Mouse (Mus musculus): ENCODE data around the gene Tspan7.

The Tspan7 gene

DNA sequence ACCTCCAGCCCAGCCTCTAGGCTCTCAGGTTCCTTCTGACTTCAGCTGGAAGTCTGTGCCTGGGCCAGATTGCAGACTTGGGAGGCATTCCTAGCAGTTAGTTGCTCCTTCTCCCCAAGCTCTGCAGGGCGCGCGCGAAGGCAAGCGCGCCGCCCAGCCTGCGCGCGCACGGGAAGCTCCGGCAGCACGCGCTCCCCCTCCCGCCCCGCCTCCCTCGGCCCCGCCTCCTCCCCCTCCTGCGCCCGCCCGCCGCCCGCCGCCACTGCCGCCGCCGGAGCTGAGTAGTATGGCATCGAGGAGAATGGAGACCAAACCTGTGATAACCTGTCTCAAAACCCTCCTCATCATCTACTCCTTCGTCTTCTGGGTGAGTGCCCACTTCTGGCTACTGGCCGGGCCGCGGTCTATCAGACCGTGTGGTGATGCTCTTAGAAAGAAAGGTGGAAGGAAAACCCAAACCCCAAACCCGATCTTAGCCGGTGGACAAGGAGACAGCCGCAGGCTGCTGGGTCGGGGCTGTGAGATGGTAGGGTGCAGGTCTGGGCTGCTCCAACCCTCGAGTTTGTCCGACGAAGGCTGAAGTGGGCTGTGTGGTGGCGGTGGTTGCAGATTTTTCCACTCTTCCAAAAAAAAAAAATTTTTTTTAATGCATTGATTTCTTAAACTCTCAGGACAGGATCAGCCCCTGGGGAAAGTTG, at the start of gene Tspan7:
Gene Tspan7, plus strand, starts transcription at position 287 of the 698 bp plus-strand sequence.
- no peak for DNase-seq (ENCODE audit: low read depth in 1 of 2, low spot score in 2 of 2)

DNA sequence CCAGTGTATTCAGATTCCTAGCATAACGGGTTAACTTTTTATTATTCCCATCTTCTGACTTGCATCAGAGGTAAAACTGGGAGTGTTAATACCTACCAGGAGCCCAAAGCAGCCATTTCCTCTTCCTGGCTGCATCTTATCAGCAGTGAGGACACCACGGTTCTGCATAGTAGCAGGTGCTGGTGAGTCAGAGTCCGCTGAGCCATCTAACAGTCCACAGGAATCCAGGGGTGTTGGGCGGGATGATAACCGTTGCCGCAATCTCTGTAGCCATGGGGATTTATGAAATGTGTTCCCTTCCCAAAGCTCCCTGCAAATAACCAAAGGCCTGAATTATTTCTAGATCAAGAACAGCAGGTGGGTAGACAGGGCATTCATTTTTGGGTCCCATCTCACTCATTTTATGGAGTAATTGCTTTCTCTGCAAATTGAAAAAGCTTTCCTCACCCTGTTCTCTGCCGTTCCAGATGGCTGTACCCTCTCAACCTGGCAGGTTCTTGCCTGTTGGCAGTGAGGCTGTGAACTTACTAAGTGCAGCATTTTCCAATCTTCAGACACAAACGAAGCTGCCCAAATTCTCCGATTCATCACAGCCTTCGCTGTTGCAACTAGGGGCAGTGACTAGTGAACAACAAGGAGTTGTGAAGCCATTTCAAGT, 35.5 kb upstream of the Tspan7 start:
- DNase-seq (ENCODE audit: low read depth in 1 of 2, low spot score in 2 of 2), result no peak

DNA sequence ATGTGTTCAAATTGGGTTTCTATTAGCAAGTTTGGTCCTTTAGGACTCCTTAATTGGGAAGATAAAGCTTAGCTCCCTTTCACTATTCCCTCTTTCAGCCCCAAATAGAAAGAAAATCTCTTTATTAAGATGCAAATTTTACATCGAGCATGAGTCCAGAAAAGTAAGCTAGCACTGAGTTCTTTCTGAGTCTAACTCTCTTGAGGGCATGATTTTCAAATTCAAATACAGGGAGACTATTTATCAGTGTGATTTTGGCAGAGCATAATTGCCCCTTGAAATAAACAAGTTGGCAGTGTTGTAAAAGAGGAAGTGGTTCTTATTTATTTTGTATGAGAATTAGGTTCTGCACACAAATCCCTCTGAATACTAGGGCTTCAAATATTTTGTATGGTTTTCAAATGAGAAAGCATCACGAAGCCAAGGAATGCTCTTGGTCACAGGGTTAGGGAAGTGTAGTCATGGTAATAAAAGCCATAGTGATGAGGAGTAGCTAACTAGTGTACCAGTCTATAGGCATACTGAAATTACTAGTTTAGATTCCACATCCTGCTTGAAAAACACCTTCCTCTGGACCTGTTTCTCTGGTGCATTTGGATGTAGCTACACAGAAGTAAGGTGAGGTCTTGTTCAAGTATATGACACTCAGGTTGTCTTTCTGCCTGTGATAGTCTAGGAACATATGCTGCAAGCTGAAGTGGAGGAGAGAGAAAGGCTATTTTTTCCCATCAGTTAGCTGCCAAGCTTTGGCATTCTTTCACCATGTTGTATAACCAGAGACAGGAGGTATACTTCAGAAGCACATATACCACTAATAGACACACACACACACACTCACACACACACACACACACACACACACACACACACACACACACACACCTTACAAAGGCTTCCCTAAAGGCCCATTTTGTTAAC, 34.6 kb upstream of the Tspan7 start:
- DNase-seq (ENCODE audit: low read depth in 1 of 2, low spot score in 2 of 2), result no peak

DNA sequence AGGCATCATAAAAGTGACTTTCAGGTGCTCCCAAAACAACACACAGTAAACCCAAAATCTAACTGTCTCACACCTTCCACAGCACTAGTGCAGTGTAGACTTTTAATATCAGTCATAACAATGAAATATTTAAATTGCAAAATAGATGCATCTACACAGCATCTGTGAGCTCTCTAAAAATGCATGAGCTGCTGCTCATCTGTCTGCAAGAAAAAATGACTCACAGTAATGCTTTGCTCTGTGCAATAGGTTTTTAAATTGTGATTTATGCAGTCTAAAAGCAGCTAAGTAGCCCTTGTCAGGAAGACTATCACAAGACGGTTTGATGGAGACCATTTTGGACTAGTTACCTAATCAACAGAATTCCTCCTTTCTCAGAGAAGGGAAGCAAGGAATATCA, 31.2 kb upstream of the Tspan7 start:
- DNase-seq (ENCODE audit: low read depth in 1 of 2, low spot score in 2 of 2), result no peak

DNA sequence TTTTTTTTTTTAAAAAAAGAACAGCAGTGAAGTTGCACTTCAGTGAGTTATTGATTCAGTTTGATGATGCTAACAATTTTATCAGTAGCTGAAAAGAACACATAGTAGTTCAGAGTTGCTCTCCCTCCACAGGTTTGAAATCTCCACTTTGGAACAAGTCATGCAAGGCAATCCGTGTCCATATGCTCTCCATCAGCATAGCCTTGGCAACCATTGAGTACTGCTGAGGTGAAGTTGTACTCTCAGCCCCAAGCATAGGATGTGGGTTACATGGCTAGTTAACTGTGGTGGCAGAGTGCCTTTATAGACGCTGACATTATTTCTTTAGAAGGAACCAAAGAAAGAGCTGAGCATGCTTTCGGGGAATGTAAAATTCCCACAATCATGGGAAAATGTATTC, 27.7 kb upstream of the Tspan7 start:
- DNase-seq (ENCODE audit: low read depth in 1 of 2, low spot score in 2 of 2), result no peak

DNA sequence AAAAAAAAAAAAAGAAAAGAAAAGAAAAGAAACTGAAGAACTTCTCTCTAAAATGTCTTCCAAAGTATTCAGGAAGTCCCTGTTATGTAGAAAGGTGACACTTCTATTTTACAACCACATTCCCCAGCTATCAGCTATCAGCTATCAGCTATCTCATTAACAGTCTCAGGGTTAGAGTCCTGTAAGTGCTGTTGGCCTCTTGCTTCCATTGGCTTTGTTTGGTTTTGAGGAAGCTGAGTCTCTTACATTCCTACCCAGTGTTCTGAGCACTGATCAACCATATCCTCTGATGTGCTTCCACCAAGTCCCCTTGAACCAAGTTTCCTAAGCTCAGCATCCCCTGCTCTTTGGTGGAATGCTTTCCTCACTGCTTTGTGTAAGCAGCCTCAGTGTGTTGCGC, 7.9 kb upstream of the Tspan7 start:
- no peak for DNase-seq (ENCODE audit: low read depth in 1 of 2, low spot score in 2 of 2)

DNA sequence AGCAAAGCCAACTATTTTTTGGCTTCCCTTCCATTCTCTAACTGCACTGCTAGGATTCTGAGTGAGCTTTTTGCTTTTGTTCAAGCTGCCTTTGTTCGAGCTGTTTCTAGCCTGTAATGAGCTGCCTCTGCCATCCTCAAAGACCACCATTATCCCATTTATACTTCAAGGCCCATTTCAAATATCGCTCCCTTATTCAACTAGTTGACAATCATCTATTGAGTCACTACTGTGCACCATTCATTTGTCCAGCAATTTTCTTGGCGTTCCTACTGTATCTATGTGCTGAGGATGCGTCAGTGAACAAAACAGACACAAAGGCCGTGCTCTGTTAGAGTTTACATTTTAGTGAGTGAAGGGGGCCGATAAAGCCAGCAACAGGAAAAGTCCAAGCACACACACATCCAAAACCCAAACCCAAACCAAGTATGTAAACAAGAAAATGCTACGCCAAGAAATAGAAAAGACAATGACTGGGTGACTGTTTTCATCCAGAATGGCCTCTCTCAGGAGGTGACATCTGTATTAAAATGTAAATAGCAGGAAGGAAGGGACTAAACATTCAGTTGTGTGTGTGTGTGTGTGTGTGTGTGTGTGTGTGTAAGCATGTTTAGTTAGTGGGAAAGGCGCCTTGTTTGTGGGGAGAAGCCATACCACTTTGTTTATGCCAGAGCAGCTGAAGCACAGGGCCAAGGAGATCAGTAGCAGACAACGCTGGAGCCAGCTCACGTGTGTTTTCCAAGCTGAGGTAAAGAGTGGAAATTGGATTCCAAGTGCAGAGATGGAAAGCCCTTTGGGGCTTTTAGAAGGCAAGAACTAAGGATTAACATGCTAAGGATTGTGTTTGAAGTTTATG, 5.7 kb upstream of the Tspan7 start:
- DNase-seq (ENCODE audit: low read depth in 1 of 2, low spot score in 2 of 2), result no peak

DNA sequence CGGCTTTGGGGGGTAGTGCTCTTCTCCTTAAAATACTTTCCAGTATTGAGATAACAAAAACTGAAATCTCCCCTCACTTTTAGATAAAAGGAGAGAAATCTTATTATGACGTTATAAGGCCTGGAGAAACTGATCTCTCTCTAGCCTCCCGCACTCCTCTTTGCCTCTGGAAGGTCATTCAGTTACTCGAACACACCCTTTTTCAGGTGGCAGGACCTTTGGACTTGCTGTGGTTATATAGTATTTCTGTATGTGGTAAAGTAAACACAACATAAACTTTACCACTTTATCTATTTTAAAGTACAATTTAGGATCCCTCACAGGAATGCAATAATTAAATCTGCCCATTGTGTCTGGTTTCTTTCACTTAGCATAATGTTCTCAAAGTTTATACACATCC, 5.0 kb upstream of the Tspan7 start:
- DNase-seq (ENCODE audit: low read depth in 1 of 2, low spot score in 2 of 2), result no peak

DNA sequence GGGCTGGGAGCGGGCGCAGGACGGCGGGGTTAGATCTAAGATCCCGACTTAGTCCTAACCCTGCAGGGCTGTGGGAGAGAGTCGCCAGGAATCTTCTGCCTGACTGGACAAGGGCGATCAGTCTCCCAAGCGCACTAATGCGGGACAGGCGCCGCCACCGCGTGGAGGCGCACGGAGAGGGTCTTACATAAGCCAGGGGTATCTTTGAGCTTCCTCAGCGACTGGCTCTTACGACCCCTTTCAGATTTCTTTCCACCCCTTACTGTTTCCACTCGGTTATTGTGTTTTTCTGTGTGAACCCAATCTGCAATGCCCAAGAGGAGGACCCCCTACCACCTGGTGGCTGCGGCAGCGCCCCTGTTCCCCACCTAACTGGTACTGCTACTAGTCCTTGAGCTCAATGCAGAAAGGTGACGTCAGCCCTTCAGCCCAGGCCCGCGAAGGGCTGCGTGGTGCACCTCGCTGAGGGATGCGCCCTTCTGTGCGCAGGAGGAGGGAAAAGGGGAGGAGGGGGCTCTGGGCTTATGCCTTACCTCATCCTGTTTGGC, 780 bp downstream of the Tspan7 start:
- DNase-seq (ENCODE audit: low read depth in 1 of 2, low spot score in 2 of 2), result no peak

DNA sequence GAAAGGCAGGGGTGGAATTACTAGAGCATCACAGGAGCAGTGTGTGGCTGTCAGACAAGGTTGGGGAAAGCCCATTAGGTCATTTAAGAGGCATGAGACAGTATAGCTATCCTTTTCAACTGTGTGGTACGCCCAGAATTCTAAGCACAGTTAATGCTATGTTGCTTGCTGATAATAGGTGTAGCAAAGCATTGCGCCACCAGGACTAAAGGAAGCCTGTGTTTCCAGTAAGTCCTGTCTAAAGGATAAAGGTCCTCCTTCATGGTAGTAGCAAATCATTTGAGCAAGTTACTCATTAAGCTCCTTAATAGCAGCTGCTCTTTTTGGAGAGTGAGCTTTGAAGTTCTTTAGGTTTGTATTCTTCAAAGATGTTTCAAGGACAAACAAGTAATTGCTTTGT, 13.6 kb downstream of the Tspan7 start:
- DNase-seq (ENCODE audit: low read depth in 1 of 2, low spot score in 2 of 2), result no peak

DNA sequence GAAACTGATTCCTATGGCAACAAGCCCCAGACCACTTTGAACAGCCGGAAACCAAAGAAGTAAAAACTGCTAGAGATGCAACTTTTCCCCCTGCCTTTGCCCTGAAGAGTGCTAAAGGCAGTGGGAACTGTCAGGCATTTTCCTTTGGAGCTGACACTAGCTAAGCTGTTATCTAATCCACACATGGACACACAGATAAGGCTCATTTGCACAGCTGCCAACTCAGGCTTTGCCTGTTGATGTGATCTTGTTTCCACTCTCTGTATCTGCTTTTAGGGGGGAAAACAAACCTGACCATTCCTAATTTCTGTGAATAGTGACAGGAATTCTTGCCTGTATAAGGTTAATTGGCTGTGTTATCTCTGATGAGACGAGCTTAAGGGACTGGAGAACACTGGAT, 17.7 kb downstream of the Tspan7 start:
- DNase-seq (ENCODE audit: low read depth in 1 of 2, low spot score in 2 of 2), result no peak

DNA sequence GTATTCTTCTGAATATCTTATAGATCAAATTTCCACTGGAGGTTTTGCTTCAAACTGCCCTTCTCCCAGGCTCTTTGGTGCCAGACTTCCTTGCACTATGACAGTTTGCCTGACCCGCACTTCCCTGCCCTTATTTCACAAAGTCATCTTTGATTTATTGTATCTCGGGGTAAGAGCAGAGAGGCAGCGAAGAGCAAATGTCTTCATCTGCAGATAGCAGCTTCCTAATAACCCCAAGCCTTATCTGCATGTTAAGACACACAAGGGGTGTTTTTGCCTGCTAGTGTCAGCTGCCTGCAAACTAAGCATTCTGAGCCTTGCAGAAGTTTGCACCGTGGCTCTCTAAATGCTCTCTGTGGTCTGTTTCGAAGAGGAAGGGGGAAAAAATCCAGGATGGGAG, 29.5 kb downstream of the Tspan7 start:
- DNase-seq (ENCODE audit: low read depth in 1 of 2, low spot score in 2 of 2), result no peak

DNA sequence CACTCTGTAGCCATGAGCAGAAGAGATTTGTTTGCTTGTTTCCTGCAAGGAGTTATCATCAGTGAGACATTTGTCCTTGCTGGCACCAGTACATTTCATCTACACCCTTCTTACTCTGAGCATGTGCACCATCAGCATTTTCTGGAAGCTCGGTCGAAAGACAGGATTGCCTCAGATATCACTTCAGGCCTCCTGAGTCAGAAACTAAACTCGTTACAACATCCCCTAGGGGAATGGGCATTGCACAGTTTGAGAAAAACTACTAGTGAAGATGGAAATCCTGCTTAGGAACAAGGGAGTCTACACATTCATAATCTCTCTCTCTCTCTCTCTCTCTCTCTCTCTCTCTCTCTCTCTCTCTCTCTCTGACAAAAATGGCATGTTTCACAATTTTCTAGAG, 30.0 kb downstream of the Tspan7 start:
- no peak for DNase-seq (ENCODE audit: low read depth in 1 of 2, low spot score in 2 of 2)

DNA sequence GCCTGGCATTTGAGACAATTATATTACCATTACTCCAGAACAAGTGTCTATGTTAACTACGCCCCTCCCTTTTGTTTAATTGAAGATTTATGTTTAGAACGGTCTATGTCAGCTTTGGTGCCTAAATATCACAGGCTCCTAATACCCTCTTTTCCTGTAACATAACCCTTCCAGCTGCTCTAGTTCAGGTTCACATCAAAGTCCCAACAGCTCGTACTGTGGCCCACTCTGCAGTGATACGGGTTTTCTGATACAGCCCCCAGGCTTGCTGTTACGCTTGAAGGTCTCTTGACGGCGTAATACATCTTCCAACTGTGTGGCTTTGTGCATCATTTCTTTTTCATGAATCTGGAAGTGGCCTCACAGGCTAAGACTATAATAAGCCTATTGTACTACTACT, 31.5 kb downstream of the Tspan7 start:
- no peak for DNase-seq (ENCODE audit: low read depth in 1 of 2, low spot score in 2 of 2)

DNA sequence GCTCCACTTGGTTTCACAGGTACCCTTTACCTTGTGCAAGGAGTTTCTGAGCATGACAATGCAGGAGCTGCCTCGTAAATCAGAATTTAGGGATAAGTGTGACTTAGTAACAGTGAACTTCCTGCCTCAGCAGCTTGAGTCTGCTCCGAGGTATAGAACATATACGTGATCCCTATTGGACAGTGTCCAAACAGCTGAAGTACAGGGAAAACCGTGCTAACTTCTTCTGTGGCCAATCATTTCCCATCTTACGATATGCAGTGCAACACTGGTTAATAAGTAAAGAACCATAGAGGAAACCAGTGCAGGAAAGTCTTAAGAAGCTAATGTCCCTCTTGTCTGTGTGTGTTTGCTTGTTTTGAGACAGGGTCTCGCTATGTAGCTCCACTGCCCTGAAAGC, 32.0 kb downstream of the Tspan7 start:
- DNase-seq (ENCODE audit: low read depth in 1 of 2, low spot score in 2 of 2), result no peak

DNA sequence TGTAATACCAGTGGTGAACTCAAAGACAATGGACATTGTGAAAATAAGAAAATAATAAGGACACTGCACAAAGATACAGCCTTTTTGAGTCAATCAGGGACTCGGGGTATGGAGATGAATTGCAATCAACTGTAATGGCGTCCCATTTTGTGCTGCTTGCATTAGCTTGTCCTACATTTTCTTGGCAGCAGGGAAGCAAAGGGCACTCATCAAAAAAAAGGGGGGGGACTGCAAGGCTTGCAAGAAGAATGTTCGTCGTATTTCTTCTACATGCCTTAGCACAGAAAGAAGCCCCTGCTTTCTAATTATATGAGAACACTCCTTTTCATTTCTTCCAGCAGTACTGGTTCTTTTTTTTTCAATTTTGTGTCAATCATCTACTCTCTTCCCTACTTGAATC, 32.8 kb downstream of the Tspan7 start:
- no peak for DNase-seq (ENCODE audit: low read depth in 1 of 2, low spot score in 2 of 2)

DNA sequence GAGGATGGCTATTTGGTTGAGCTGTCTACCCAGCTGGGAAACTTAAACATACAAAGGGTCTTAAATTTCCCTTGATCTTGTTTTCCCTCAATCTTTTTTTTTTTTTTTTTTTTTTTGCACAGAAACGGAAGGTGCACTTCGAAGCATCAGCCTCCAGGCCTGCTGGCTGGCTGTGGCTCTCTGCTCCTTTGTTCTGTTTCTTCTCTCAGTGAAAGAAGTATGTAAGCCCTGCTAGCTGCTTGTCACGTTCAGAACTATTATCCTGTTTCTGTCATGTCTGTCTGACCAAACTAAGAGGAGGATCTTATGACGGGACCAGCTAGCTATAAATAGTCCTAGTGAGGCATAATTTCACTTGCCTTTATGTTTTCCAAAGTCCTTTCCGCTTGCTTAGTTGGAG, 33.6 kb downstream of the Tspan7 start:
- DNase-seq (ENCODE audit: low read depth in 1 of 2, low spot score in 2 of 2), result no peak

DNA sequence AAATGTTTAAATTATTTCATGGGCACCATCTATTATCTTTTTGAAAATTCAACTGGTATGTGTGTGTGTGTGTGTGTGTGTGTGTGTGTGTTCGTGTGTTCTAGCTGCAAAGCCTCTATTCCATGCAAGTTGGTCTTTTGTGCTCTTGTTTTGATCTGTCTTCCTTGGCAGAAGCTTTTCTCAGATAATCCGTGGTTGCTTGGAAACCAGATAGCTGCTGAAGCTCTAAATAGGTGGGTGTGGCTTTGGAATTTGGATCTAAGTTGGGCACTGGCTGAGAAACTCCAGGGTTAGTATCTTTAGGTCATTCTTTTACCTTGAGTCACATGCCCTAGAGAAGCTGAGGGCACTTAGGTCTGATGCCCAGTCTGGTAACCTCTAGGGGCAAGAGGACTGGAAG, 50.5 kb downstream of the Tspan7 start:
- no peak for DNase-seq (ENCODE audit: low read depth in 1 of 2, low spot score in 2 of 2)

DNA sequence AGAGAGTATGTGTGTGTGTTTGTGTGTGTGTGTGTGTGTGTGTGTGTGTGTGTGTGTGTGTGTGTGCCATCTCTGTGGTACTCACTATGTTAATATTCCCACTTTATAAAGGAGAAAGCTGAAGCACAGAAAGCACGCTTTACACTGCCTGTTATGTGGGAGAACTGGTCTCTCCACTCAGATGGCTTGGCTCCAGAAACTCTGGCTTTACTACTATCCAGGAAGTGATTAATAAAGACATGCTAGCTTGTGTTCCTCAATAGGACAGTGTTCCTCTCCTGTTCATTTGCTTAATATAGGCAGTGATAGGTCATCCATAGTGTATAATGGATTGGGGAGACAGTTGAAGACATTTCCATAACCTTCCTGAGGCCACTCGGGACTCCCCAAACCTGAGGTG, 54.1 kb downstream of the Tspan7 start:
- no peak for DNase-seq (ENCODE audit: low read depth in 1 of 2, low spot score in 2 of 2)

DNA sequence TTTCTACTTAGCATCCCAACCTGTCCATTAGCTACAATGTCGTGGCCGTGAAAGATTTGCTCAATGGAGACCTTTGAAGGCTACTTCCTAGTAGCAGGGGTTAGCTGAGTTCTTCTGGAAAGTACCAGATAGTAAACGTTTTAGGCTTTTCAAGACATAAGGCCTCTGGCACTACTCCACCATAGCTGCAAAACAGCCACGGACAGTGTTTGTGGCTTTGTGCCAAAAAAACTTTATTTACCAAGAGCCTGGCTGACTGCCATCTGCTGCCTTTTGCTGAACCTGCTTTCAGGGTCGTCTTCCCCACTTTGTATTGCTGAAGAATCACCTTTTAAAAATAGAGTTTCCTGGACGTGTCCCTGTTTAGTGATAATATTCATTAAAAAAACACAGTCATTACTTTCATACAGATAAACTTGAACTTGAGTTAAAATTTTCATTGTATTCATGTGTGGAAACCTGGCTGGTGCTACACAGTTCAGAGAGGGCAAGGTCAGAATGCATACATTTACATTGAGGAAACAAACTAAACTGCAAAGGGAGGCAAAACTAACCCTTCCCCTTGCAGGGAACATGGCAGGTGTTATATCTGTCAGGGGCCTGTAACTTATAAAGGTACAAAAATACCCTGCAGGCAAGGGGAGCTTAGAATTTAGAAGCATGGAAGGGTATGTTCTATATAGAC, 54.7 kb downstream of the Tspan7 start:
- DNase-seq (ENCODE audit: low read depth in 1 of 2, low spot score in 2 of 2), result no peak

All from monocyte, adult 2 months (primary cell).